Mouse (Mus musculus) G1E (cell line): ENCODE data around the gene Gm9922.

Experiments used
- CTCF ChIP-seq: IDR thresholded peaks from 2 replicates; pipeline ENCODE4 v1.5.1; 2012; ENCODE audit warnings: low read depth, low read length, inconsistent platforms, mixed read lengths
- GATA1 ChIP-seq: IDR thresholded peaks from 2 replicates; pipeline ENCODE4 v1.6.1; 2012; ENCODE audit warnings: borderline replicate concordance, low read length, inconsistent platforms, mixed read lengths
- POLR2AphosphoS5 ChIP-seq: IDR thresholded peaks from 2 replicates; pipeline ENCODE4 v1.6.1; 2012; ENCODE audit warnings: low read depth, low read length, inconsistent platforms; ENCODE audit not compliant: insufficient replicate concordance

DNA sequence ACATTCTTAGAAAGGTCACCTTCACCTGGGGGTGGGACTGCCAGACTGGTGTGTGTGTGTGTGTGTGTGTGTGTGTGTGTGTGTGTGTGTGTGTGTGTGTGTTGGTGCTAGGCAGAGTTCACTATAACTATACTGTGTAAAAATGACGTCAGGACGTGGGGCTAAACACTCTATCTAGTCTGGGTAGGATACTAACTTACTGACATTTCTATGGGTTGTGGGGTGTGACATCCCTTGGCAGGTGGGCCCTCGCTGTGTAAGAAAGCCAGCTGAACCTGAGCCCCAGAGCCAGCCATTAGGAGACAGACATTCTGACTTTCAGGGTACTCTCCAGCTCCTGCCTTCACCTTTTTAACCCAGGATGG lies 47.5 kb upstream of the Gm9922 start:
- TF ChIP-seq CTCF = no peak
- no peak for TF ChIP-seq POLR2AphosphoS5
- no peak for TF ChIP-seq GATA1
